Mouse (Mus musculus) A20 (cell line): ENCODE results near the gene 5730480H06Rik.

Experiments
- DNase-seq: peaks from one replicate; pipeline ENCODE4 v3.0.0-alpha.2; 2011; ENCODE audit warnings: low read depth, low spot score

Gene 5730480H06Rik

GRCm38 (mm10) chr5:48421957-48422356, 94.2 kb downstream of the 5730480H06Rik start:
- DNase-seq, result no peak

DNA sequence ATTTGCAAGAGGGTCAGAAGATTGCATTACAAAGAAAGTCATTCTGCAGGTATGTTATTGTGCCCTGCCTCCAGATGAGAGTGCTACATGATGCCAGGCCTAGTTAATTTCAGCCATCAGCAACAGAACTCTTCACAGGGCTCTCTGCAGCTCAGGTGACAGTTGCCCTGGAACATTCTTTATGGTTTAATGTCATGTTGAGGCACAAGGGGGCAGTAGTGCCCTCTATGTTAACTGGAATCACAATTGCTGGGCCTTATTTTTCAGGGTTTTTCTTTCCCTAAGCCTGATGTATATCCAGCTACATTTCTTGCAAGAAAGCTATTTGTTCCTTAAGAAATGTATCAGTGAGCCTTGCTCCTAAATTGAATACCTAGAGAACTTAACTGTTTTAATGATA, 102.7 kb downstream of the 5730480H06Rik start:
- no peak for DNase-seq

- DNase-seq, result no peak
These were observed 121.1 kb downstream of the 5730480H06Rik start for GRCm38 (mm10) chr5:48448888-48449287.

GRCm38 (mm10) chr5:48460221-48460620, 132.5 kb downstream of the 5730480H06Rik start:
- DNase-seq, result no peak
